Mouse (Mus musculus) CD4-positive helper T cell, adult 2 months (primary cell): ENCODE results near the gene Ppp1r3f.

ENCODE experiments used
- DNase-seq: peaks from one replicate; pipeline ENCODE4 v3.0.0-alpha.2; 2012; ENCODE audit warnings: low read depth, missing footprints, low spot score

Ppp1r3f gene

DNA sequence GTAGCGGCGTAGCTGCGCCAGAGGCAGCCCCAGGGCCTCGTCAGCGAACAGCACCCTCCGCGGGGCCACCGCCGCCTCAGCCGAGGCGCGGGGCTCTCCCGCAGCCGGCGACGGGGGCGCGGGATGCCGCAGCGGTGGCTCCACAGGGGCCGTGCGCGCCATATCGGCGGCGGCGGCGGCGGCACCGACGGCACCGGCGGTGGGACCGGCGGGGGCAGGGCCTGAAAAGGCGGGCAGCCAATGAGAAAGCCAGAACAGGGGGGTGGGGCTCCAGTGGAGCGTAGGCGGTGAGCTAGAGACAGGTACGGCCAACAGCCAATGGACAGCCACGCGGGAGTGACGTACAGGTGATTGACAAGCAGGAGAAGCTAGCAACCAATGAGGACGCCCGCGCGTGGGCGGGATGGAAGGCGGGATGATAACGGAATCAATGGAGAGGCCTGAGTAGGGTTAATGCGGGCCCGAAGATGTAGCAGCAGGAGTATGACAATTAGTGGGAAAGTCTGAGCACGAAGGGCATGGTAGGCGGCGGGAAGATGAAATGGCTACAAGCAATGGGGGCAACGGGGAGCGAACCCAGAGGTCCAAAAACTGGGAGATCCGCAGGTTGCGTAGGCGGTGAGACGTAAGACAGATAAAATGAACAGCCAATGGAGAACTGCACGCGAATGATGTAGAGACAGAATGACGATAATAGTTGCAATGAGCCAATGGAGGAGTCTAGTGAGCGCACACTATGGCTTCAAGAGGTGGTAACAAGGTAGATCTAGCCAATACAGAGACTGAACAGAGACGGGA is at the start of gene Ppp1r3f:
TSS of gene Ppp1r3f (minus strand) at position 197 of the 798 bp plus-strand sequence.
- peak; percentile 98 for DNase-seq

DNA sequence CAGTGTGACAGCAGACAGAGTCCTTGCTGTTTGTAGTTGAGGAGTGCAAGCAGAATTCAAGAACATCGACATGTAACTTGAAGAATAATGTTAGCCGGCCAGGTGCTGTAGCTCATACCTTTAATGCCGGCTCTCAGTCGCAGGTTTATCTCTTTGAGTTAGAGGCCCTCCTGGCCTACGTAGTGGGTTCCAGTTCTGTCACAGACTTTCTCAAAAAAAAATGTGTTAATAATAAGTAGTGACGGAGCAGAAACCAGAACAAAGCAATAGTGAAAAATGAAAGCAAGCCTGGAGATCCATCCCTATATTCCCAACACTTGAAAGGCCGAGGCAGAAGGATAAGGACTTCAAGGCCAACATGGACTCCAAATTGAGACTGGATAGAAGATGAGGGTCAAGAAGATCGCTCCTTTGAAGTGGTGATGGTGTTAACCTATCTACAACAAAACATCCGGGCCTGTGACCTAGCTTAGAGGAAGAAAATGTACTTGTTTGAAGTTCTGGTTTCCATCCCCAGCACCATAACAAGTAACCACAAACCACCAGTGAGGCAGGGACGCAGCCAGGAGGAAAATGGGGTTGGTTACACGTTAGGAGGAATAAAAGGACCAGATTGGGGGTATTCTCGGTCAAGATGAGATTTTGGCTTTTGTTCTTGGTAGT is 43.9 kb upstream of the Ppp1r3f start:
- peak; percentile 68 for DNase-seq

DNA sequence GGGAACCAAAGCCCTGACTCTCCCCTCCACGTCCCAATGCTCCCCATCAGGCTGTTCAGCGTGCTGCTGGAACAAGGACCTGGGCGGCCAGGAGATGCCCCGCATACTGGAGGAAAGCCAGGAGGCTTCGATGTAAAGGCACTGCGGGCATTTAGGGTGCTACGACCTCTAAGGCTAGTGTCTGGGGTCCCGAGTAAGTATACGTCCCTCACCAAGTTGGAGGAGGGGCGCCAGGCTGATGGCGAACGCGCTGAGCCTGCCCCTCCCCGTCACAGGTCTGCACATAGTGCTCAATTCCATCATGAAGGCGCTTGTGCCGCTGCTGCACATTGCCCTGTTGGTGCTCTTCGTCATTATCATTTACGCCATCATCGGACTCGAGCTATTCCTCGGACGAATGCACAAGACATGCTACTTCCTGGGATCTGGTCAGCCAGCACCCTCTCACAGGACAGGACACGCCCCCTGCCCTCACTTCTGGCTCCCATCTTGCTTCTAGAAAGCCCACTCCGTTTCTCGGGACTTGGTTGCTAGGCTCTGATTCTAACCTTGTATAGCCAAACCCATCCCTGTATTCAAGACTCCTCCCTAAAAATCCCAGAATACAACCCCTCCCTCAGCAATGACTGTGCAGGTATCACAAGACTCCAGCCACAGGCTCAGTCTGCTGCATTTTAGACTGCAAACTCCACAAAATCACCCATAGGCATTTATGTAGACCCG is 36.6 kb upstream of the Ppp1r3f start:
- no peak for DNase-seq

DNA sequence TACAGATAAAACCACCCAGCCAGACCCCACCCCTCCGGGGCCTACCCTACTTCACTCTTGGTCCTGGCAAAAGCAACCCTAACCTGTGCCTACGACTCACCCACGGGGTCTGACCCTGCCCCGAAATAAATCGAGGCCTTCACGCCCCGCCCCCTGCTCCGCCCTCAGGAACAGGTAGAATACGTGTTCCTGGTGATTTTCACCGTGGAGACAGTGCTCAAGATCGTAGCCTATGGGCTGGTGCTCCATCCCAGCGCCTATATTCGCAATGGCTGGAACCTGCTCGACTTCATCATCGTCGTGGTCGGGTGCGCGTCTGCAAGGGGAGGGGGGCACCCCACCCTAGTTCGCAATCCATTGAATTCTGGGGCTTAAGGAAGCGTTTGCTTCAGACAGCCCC is 36.0 kb upstream of the Ppp1r3f start:
- no peak for DNase-seq

DNA sequence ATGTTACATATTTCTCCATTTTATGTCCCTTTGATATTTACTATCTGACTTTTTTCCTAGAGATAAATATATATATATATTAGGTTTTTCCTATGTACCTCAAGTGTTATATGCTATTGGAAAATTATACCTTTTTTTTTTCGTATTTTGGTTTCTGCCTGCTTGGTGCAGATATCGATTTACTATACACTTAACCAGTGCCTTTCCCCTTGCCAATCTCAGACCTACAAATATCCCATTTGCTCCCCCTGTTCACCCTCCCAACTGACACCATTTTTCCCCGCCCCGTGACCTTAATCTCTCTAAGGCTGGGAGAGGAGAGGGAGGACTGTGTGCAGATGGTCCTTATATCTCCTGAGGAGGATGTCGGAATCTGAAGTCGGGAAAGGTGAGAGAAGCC is 32.7 kb upstream of the Ppp1r3f start, which contains the start of gene Cacna1f:
TSS of gene Cacna1f (plus strand) at position 301 of the 400 bp plus-strand sequence.
- DNase-seq: no peak

DNA sequence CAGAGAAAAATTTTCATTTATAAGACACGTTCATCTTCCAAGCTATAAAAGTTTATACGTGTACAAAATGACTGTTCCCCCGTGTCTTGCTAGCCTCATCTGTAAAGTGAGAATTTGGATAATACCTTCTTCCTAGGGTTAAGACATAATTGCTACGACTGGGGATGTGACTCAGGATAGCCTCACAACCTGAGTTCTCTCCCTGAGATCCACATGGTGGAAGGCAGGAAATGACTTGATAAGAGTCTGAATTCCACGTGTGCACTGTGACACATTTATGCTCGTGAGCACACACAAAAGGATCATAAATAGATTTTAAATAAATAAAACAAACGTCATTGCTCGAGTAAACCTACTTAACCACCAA is 31.5 kb upstream of the Ppp1r3f start:
- DNase-seq: peak; percentile 32

DNA sequence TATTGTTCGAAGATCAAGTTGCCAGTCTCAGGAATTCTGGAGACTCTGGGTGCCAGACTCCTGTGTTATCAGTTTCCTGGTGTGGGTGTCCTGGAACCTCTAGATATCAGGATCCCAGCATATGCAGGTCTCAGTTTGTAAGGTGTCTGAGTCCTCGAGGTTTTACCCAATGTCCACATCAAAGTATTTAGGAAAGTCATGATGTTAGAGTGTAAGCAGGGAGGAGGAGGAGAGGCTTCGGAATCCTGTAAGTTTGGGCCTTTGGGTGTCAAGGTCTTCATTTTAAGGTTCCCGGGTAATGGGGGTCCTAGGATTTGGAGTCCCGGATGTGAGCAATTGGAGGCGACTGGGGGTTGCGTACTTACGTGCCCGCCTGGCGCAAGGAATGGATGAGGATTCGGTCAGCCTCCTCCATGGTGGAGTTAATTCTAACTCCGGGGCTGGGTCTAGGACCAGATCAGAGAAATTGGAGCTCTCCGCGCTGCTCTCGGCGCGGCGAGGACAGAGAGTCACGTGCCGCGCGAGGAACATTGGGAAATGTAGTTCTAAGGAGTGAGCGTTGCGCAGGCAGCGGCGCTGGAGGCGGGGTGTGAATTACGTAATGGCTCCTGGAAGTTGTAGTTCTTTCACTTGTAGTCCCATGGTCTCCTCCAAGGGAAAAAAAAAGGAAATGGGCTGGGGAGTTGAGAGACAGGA is 30.9 kb upstream of the Ppp1r3f start, which contains the start of gene Ccdc22:
TSS of gene Ccdc22 (minus strand) at position 639 of the 696 bp plus-strand sequence.
- DNase-seq: peak; percentile 84

DNA sequence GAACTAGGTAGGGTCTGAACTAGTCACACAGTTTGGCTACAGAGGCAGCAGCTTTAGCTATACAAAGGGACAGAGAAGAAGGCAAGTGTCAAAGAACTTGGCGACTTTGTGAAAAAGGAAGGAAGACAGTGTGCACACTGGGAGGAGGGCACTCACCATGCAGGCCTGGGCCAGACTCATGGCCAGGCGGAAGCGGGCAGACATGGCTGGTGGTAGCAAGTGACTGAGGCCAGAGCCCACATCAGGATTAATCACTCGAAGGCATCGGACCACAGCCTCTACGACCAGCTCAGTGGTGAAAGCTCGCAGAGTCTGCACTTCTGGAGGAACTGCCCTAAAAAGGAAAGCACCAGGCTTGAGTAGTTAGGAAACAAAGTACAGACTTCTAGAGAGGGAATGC is 29.9 kb upstream of the Ppp1r3f start:
- no peak for DNase-seq

DNA sequence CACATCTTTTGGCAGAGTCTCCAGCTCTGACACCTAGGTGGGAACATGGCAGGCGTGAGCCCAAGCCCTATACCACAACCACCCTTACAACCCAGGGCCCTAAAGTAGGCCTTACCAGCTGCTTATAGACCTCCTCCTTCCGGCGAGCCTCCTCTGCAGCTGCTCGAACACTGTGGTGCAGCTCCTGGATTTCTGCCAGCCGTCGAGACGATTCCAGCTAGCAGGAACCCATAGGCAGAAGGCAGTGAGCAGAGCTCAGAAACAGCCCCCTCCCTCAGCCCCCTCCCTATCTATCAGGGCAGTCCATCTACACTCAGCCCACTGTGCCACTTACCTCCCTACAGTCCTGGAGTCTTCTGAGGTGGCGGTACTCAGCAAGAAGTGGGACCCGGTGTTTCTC is 21.3 kb upstream of the Ppp1r3f start:
- no peak for DNase-seq

DNA sequence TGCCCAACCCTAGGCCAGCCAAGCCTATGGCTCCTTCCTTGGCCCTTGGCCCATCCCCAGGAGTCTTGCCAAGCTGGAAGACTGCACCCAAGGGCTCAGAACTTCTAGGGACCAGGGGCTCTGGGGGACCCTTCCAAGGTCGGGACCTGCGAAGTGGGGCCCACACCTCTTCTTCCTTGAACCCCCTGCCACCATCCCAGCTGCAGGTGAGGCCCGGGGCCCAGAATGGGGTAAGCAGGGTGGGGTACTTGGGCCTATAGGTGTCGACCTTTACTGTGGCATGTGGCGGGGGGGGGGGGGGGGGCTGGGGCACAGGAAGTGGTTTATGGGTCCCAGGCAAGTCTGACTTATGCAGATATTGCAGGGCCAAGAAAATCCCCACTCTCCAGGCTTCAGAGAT is 12.3 kb upstream of the Ppp1r3f start:
- peak; percentile 21 for DNase-seq

DNA sequence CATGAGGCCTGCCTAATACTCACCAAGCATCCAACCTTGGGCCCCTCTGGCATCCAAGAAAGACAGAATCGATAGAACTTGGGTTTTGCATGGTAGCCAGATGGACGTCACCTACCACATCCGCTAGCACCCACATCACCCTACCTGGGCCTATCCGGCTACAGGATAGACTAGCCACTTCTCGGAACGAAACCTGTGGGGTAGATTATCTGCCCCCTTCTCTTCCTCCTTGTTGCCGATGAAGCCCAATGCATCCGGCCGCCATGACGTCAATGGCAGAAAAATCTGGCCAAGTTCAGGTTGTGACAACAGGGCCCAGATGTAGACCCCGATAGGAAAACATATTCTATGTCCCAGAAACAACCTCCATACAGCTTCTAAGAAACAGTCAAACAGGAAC is 9.8 kb upstream of the Ppp1r3f start:
- DNase-seq: no peak

DNA sequence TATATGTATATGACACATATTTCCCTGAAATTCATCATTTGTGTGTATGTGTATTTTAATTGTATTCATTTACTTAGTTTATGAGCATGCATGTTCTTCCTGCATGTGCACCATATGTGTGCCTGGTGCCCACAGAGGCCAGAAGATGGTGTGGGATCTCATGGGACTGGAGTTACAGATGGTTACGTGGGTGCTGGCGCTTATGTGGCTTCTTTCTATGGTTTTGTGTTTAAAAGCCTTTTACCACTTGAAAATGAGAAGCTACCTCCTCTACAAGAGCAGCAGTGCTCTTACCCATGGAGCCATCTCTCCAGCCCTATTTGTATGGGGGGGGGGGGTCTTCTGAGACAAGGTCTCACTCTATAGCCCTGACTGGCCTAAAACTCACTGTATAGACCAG is 7.1 kb upstream of the Ppp1r3f start:
- DNase-seq: no peak

DNA sequence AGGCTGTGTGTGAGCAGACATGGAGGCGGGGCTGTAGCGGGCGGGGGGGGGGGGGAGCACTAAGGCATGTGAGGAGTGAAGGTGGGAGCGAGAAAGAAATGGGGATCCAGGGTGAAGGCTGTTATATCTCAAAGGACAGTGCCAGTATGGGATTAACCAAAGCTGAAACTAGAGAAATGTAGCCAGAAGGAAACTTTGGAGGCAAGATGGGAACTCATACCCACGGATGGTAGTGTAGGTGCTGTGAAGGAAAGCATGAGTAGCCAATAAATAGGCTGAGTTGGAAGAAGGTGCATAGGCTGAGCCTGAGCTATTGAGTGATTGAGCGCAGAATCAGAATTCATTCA is 775 bp upstream of the Ppp1r3f start:
- DNase-seq: no peak

DNA sequence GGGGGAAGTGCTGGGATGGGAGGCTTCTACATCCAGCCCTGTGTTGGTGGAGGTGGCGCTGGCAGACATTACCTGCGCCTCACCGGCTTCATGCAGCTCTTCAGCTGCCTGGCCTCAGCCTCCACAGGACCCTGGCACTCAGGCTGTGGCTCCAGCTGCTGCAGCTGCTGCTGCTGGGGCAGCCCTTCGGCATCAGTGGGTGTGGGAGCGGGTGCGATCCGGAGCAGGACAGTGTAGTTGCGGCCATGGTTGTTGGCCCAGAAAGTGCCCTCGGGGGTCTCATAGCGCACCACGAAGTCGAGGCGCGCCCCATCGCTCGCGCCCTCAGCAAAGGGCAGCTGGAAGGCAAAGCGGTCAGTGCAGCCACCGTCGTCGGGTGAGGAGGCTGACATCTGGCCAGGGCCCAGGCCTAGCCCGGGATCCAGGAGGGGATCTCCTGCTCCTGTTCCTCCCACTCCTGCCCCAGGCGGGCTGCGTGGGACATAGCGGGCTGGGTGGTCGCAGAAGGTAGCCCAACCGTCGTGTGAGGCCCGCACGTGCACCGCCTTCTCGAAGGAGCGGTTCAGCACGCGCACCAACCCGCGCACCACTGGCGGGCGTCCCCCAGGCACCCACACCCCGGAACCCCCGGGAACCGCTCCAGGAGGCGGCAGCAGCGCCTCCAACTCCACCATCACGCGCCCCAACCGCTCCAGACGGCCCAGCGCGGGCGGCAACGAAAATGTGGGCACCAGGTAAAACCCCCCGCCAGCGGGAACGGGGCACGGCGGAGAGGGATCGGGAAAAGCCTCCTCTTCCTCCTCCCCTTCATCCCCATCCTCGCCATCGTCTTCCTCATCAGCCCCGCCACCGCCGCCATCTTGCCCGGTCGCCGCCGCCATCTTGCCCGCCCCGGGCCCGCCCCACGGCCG is 652 bp downstream of the Ppp1r3f start, which contains the start of gene Foxp3:
TSS of gene Foxp3 (plus strand) at position 469 of the 911 bp plus-strand sequence.
- no peak for DNase-seq

DNA sequence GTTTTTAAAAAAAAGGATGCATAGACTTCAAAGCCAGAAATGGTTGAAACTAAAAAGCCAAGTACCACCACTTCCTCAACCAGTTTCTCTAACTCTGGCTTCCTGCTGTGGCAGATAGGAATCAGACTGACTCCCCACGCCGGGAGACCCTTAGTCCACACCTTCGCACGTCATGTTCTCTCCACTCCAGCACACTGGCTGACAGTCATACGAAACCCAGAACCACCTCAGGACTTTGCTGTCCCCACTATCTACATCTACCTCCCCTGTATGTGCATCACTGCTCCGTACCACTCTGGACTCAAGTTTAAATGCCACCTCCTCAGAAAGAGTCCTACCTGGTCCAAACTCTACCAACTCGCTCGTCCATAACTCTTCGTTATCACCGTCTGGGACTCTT is 1.6 kb downstream of the Ppp1r3f start:
- DNase-seq: peak; percentile 76

DNA sequence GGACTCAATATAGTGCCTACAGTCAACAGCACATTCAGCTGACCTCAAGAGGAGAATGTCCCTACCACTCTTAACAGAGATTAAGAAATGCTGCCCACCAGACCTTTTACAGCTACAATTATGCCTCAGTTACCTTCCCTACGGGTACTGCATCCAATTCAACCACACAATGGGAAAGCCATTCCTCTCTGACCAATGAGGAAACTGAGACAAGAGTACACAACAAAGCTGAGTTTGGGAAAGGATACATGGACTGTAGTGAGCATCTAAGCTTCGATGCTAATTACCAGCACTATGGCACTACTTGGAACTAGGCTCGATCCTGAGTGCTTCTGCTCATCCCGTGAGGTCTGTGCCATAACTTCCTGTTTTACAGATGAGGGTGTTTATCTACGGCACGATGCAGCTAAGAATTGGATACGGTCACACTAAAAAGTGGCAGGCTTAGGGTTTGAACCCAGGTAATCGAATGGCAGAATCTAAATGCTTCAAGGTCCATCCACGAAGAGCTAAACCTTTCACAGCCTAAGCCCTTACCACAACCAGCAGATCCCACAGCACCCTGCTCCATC is 2.4 kb downstream of the Ppp1r3f start:
- DNase-seq: peak; percentile 16

DNA sequence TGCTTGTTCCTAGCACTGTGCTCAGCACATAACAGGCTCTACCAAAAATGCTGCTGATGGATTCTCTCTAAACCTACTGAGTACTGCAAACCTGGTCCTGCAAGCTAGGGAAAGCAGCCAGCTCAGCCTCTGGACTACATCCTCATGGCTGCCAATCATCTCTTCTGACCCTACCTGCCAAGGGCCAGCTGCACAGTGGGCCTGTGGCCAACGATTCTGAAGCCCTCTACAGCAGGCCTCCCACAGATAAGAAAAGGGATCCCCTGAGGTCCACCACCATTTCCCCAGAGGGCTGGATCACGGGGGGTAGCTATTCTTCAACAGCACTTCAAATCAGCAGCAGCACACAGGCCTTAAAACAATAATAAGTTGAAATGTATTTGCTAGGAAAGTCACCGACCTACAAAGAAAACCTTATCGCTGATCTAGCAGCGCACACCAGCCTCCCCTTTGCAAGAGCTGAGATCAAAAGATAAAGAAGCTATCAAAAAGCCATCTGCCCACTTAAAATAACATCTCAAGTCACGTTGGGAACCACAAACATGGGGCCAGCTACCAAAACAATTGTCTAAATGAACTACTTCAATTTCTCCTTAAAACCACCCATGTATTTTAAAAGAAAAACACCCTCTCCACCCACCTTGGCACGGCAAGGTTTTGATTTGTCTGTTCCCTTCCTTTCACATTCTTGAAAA is 3.5 kb downstream of the Ppp1r3f start:
- DNase-seq: peak; percentile 79

DNA sequence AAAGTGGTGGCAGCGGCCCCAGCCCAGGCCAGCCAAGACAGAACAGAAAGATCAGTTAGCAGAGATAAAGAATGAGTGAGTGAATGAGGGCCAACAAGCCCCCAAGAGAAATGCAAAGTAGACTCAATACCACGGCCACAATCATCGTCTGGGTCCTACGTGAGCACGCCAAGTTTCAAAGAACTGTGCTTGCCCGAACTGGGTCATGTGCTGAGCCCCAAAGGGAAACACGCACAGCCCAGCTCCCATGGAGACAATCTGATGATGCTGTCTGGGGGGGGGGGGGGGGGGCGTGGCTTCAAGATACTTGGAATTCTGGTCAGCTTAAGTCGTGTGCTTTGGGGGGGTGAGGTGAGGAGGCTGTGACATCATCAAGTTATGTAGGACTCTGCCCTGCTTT is 6.6 kb downstream of the Ppp1r3f start:
- peak; percentile 59 for DNase-seq

DNA sequence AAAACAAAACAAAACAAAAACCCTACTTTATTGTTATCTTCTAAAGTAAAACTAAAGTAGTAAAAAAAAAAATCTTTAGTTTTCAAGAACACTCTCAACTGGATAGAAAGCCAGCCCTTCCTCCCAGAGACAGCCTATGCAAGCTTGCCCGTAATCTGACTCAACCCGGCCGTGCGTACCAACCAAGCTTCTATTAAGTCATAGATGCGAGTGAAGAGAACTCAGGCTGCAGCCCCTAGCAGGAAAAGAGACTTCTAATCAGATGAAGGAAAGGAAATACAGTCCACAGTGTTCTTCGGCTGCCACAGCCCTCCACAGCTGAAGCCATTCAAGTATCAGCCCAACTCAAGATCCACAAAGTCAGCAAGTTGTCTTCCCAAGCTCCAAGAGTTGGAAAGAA is 7.7 kb downstream of the Ppp1r3f start:
- DNase-seq: peak; percentile 63

DNA sequence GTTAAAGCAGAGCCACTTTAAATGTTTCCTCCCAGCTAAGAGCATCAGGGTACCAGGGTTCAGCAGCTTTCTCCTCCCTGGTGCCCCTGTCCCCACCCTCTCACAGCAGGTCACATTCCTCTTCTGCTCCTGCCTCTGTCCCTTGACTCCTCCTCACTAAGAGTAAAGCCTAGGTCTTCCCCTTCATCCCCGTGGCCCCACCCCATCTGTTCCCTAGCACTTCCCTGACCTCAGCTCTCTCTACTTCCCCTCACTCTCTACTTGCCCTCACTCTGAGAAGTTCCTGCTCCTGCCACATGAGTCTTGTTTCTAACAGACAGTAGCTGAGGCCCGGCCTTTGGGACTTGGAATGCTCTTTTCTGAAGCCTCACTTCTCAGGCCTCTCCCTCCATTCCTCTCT is 11.0 kb downstream of the Ppp1r3f start:
- no peak for DNase-seq
